Mouse (Mus musculus) gonadal fat pad, adult 2 months (tissue): ENCODE data around the gene Ppp6r1. TPM values are rescaled to one million over a fixed set of nuclear protein-coding genes. Genes with fewer than 3 reads are reported as not detected.

Experiments used
- DNase-seq: peaks from one replicate; pipeline ENCODE4 v3.0.0-alpha.2; 2012; ENCODE audit warnings: low read depth
- polyA plus RNA-seq: library from polyadenylated mRNA; depleted of rRNA; stranded (reverse); fragments of >200 nt; gene quantifications from 2 replicates; pipeline ENCODE4 v1.2.3, GENCODE M21; 2012

Gene Ppp6r1
- polyA plus RNA-seq, 1 experiment, result 120 TPM

DNA sequence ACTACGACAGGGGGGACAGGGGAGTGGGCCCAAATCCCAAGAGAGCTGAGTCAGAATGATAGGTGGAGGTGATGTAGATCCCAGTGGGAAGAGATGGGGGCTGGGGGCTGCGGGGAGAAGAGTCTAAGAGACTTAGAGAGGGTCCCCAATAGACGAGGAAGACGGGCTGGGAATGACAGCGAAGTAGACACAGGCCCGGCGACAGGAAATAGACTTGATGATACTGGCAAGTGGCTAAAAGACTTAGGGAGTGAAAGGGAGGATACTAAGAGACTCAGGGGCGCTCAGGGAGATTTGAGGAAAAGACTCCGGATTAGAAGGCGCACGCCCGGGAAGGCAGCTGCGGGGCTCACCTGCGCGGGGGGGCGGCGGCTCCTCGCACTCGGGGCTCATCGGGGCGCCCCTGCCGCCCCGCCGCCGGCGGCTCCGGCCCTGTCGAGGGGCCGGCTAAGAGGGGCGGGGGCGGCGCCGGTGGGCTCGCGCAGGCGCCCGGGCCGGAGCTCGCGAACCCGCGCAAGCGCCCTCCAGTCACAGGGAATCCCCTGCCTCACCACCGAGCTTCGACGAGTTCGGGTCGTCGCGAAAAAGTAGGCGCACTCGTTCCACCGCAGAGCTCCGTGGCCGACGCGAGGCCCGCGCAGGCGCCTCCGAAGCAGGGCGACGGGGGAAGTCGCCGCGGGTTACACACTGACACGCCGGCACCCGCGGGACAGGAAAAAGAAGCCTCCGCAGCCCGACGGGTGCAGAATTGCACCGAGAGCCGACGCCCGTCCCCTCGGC, 501 bp downstream of the Ppp6r1 start:
- no peak for DNase-seq

DNA sequence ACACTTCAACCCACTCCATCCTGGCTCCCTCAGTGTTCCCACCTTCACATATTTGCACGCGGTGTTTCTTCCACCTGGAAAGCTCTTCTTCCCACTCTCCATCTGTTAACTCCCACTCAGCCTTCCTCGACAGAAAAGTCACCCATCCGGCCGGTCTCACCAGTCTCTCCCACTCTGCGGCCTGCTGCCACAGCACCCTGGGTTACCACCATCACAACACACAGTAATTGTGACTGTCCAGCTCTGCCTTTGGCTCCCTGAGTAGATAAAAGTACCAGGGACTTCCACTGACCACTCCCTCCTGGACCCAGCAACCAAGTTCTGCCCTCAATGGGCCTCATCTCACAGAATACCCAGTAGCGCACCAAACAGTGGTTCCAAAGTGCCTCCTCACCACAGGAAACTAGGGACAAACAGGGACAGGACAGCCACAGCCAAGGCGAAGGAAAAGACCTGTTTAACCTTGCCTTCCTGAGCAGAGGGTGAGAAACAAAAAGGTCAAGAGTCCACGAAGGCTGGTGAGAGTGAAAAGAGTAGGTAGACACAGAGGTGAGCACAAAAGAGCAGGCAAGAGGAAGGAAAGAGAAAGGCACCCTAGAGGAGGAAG, 1.2 kb downstream of the Ppp6r1 start:
- DNase-seq, result no peak

DNA sequence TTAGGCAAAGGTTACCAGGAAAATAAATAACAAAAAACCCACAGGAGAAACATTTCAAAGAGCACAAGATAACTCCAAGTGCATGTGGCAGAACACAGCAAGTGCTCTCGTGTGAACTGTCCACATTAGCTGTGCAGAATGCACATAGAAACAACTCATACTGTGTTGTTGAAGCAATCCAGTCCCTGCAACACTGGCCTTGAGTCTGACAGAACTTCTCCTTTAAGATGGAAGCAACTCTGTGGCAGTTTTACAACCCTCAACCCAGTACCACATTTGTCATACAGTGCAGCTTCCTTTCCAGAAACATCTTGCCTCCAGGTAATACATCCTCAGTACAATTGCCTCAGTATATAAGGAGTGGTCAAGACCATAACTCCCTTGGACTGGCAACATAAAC, 2.0 kb downstream of the Ppp6r1 start:
- no peak for DNase-seq

DNA sequence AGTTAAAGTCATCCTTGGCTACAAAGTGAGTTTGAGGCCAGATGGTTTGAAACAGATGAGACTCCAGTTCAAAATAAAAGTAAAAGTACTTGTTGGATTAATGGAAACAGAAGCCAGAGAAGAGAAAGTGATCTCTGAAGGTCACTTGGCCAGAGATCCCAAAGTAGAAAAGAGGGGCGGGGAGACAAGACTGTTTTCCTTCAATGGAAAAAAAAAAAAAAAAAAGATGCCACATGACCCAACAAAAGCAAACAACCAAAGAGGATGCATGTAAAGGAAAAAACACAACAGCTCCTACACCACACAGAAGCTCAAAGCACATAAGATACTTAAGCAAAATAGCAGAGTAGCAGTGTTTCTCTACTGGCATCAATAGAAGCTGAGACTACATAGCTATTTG, 2.9 kb downstream of the Ppp6r1 start:
- no peak for DNase-seq

DNA sequence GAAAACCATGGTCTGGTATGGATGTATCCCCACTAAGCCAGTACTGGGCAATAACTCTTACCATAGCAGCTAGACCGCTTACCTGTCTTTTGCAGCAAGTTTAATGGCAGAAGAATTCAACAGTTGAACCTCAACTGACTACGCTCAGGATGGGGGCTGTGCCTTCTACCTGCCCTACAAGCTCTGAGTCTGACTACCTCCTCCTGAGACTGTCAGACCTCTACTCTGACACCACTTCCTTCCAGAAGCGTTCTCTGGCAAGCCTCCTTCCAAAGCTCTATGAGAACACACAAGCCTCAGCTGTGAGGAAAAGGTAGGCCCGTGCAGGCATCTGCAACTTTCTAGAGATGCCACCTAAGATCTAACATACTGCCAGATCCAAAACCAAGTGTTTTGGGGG, 3.4 kb downstream of the Ppp6r1 start:
- no peak for DNase-seq

DNA sequence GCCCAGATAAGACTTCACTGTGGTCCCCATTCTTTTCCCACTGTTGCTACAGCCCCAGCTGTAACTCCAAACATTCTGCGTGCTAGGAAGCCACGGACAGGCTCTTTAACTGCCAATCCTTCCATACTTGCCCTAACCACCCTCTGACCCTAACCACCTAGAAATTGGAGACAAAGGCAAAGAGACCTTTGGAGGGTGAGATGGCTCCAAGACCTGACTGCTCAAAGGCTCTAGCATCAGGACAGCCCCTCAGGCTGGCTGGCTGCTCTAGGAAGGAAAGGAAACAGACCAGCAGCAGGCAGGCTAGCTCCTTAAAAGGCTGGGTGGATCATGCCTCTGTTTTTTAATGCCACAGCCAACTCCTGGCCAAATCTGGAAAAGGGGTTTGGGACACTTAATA, 4.6 kb downstream of the Ppp6r1 start:
- DNase-seq, result no peak

DNA sequence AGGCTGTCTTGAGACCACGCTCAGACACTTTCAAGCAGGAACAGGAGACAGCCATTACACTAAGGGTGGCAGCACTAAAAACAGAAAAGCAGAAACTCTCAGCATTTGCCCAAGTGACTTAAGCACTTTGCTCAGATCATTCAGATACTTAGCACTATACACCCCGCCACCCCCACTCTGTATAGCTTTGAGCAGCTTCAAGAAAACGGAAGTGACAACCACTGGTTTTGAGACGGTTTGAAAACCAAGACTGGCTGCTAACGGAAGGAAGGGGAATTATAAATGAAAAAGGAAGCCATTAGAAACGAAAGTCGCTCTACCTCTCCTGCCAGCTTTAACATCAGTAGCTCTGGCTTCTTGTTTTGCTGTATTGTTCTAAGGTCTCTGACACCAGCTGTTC, 5.0 kb downstream of the Ppp6r1 start:
- no peak for DNase-seq

DNA sequence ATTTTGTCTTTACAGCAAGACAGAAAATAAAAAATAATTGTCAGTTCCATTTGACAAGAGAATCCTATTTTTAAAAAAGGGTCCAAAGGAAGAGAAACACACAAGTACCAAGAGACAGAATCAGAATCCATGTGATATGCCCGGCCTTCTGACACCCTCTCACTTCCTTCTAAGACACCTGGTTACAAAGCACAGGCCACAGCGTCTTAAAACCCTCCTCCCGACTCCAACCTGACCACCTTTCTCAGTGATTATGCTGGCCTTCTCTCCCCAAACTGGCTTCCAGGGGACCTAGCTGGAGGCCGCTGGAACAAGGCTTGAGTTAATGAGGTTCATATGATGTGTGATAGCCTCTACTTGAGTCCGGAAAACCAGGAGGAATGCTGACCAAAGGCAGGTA, 5.5 kb downstream of the Ppp6r1 start:
- no peak for DNase-seq

DNA sequence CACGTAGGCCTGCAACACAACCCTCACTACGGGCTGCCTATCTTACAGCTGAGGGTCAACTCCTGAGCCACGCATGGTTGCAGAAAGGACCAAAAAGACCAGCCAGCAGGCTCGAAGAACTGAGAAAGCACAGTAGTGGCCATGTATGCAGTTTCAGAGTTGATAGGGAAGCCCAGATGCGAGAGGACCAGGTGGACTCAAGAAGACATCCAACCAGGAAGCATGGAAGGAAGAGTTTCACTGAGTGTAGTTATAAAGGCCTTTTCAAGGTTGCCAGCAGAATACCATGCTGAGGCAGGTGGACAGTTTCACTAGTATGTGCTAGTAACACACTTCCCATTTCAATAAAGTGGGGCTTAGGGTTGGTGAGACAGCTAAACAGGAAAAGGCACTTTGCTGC, 6.1 kb downstream of the Ppp6r1 start:
- no peak for DNase-seq

DNA sequence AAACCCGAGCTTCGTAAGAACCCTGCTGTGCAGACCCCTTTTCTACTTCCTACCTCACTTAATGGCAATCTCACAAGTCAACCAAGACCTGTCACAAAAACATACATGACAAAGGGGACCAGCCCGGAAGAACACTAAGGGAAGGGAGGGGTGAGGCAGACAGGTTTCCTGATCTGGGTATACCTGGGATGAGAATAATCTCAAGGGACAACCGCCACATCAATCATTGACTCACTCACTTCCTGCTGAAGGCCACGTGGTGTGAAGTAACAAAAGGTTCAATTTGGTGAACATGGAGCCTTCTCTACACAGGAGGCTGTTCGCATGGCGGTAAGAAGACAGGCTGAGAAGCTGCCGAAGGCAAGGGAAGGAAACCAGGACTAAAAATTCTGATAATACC, 7.2 kb downstream of the Ppp6r1 start:
- no peak for DNase-seq

DNA sequence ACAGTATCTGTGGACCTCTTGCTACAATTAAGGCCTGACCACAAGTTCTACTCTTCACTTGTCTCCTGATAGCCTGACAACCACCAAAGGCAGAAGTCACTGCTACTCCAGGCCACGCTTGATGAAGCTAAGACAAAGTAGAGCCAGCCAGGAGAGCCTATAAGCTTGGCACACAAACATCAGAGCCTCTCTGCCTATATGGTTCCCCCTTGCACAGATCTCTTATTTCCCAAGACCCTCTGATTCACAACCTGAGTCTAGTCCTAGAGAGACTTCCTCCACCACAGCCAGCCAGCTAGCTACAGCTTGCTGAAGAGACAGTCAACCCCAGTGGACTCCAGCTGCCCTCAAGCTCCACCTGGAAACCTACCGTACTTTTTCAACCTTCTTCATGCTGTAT, 10.8 kb downstream of the Ppp6r1 start:
- DNase-seq, result no peak

DNA sequence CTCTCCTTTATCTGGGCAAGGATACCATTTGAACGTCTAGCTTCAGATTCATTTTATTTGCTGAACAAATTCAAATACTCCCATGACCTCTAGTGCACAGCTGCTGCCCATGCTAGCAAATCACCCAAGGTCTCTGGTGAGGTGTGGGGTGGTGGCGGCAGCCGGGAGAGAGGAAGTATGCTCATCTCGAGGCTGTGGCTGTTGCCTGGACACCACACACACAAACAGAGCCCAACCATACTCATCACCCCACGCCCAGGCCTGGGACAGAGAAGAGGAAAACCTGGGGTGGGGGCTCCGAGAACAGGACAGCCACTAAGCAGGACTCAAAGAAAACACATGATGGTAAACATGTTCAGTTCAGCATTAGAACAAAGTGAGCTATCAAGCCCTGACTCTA, 11.5 kb downstream of the Ppp6r1 start:
- DNase-seq, result no peak

DNA sequence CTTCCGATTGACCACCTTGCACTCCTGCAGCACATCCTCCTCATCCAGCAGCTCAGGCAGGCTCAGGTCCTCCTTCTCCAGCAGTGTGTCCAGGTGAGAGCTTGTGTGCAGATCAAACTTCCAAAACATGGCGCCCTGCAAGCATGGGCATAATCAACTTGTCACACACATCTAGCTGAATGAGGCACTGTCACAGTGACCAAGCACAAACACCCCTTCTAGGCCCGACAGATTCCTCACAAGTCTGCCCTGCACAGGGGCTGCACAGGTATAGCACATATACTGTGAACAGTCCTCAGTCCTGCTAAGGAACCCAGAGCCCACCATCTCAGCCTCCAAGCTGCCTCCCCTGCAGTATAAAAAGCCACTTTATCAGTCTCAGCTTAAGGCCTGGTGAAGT, 12.0 kb downstream of the Ppp6r1 start:
- no peak for DNase-seq

DNA sequence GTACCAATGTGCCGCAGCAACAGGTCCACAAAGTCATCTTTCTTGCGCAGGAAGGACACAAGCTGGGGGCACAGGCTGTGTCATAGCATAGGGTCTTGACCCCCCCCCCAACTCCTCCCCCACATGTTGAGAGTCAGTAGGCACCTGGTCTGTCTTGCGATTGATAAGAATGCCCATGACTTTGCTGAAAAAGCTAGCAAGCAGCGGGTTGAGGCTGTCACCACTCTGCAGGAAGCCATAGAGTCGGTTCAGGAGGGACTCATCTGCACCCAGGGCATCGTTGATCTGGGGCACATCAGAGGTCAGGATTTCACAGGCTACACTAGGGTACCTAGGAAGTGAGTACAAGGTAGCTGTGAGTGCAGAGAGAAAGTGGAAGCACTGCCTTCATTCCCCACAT, 15.6 kb downstream of the Ppp6r1 start:
- no peak for DNase-seq

DNA sequence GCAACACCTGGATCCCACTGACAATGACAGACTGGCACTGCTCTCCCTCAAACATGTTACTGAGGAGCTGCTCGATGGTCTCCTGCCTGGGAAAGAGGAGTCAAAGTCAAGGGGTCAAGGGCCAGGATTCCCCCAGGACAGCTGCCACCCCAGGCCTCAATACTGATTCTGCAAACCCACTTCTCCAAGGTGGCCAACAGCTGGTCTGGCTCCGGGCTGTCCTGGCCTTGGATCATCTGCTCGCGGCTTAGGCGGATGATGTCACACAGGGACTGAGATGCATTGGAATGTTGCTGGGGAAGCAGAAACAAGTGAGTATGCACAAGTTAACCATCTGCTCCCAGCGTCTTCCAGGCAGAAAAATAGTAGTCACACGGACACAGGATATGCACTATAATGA, 16.9 kb downstream of the Ppp6r1 start:
- DNase-seq, result no peak

DNA sequence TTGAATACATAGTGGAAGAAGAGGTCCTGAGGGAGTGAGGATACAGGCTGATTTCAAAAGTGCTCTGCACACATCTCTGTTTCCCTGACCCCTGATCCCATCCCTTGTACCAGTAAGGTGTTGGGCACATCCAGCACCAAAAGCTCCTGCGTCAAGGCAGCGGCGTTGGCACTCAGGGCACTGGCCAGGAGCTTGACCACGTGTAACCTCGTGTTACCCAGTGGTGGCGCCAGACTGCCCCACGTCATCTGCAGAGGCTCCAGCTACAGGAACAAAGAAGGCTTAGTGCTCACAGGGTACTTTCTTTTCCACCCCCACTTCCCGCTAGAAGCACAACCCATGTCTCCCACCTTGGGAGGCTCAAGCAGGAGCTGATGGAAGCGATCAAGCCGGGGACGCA, 17.7 kb downstream of the Ppp6r1 start:
- DNase-seq, result no peak

DNA sequence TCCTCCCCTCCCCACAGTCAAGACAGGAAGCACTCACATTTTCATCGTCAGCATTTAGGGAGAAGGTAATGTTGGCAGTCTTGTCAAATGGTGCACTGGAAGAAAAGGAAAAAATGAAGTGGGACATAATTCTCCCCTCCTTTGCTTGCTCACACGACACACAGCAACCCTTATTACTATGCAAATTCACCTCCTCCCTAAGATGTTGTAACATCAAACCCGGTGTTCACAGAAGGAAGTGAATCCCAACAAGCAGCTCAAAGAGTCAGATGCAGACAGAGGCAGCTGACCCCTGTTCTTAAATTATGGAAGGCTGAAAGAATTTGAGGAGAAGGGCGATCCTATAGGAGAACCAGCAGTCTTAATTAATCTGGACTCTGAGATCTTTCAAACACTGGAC, 22.6 kb downstream of the Ppp6r1 start:
- no peak for DNase-seq

DNA sequence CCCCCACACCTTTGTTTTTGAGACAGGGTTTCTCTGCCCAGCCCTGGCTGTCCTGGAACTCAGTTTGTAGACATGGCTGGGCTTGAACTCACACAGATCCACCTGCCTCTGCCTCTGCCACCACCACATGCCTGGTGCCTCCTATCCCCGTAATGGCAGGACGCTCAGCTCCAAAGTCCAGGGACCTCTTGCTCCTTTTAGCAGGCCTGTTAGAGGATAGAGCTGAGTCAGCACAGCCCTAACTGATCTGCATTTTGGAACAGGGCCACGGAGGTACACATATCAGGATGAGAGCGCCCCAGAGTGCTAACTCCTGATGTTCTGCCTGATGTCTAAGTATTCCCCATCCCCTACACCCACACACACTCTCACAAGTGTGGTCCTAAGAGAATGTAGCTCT, 27.8 kb downstream of the Ppp6r1 start, which contains the start of gene Tmem86b:
Gene Tmem86b (minus strand): TSS at position 392 of the 400 bp plus-strand sequence.
- DNase-seq, result no peak

DNA sequence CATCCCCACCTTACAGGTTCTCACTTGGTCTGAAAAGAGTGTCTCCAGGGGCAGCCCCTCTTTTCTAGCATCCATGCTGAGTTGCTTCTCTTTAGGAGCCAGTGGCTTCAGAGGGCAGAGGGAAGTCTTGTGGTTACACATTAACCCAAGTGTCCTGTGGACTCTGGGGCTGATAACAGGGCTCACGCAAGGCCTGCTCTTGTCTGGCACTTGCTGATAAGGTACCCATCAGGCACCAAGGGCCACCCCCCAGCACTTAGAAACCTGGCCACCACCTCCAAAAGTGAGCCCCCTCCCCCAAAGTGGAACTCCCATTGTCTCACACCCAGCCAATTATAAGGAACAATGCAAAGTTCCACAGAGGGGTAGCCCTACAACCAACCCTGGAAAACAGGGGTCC, 28.6 kb downstream of the Ppp6r1 start:
- DNase-seq, result no peak

DNA sequence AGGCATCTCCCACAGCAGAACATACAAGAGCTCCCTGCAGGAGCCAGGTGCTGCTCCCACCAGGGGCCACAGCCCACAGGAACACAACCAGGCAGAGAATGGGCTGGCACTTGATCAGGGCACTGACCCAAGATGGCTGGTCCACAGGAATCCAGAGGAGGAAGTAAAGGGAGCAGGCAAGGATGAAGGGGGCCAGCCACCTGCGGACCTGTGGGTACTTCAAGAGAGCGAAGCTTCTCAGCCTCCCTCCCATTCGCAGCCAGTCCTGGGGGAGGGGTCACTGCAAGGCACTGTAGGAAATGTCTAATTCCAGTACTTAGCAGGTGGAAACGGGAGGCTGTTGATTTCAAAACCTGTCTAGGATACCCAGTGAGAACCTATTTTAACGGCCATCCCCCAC, 29.2 kb downstream of the Ppp6r1 start:
- no peak for DNase-seq

DNA sequence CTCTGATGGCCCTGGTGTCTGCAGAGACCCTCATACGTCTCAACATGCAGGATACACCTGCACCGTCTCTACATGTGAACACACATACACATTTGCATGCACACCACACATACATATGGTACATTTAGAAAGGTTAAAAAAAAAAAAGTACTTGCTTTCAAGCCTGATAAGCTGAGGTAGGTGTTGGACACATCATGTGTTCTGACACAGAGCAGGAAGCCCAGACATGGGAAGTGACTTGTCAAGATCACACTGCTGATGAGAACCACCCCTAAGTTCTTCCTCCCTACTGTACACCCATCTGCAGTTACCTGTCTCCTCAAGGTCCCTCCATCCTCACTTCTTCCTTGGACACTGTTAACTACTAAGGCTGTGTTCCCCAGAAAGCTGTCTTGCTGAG, 32.9 kb downstream of the Ppp6r1 start:
- DNase-seq, result no peak

DNA sequence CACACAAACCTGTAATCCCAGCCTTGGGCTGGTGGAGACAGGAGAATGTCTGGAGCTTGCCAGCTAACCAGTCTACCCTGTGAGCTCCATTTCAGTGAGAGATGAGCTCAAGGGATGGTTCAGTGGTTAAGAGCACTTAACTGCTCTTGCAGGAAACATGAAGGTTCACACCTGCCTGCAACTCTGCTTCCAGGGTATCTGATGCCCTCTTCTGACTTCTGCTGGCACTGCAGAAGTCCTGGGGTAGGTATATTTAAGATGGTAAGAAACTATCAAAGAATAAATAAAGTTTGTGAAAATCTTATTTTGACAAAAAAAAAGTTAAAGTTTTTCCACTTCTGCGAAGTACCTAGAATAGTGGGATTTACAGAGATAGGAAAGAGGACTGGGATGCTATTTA, 34.5 kb downstream of the Ppp6r1 start:
- no peak for DNase-seq

DNA sequence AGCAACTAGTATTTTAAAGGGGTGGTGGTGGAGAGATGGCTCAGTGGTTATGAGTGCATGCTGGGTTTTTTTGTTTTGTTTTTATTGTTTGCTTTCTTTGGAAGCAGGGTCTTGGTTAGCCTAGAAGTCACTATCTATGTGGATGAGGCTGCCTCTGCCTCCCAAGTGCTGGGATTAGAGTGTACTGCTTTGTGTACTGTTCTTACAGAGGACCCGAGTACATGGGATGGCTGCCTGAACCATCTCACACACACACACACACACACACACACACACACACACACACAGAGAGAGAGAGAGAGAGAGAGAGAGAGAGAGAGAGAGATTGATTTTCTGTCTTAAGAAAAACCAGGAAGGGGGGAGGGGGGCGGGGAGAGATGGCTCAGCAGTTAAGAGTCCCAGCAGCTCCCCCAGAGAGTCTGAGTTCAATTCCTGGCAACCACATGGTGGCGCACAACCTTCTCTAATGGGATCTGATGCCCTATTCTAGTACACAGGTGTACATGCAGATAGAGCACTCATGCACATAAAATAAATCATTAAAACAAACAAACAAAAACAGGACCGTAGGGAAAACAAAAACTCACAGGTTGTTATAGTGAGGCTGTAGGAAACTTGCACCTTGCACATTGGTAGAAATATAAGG, 35.2 kb downstream of the Ppp6r1 start:
- no peak for DNase-seq
